Comparison of ENCODE assay signal across 10 mouse cellular contexts in genomic region chr3:89384331-89385076, GRCm38 (mm10). TPM values are rescaled to one million over a fixed set of nuclear protein-coding genes. Genes with fewer than 3 reads are reported as not detected.
DNase-seq lines count a peak whose midpoint lies in the region; ATAC-seq and TF ChIP-seq lines count a peak whose summit lies in the region.
"Had no signal": no experiment of that assay in that cellular context is flagged by ENCODE, and none has a peak within 500 bp of the region (broad histone marks: within the 10 kb centered on the region; RNA-seq: fewer than 3 reads in every experiment).

No protein-coding gene starts in this region.

- no peak for TF ChIP-seq EP300 in ES-Bruce4 (IDR thresholded peaks at IDR 0.05; ENCODE audit: insufficient read depth, low read depth, low read length)

- 38% methylated on average over 12 of the region's 12 CpGs for WGBS in midbrain, embryonic 13.5 days

- H3K27me3 ChIP-seq in ES-Bruce4 (ENCODE audit: control insufficient read depth, insufficient read depth, low read length, poor library complexity, severe bottlenecking): no peaks in the 10 kb centered on the region
- 0 out of 2 replicates have a peak, but pooled peaks cover 3% of the 10 kb centered on the region for H3K27me3 ChIP-seq in midbrain, embryonic 13.5 days

- no peak for ATAC-seq in midbrain, embryonic 13.5 days
- no peak for ATAC-seq in inflammation-experienced regulatory T-cells, adult 6 months
- ATAC-seq: hindbrain, postnatal 0 days had no signal

- H3K36me3 ChIP-seq in ES-Bruce4 (ENCODE audit: control insufficient read depth, insufficient read depth, low read length, poor library complexity, severe bottlenecking): no peaks in the 10 kb centered on the region; the same call in 1 of the 2 replicates
- no peaks in the 10 kb centered on the region for H3K36me3 ChIP-seq in midbrain, embryonic 13.5 days

- no peak overlapping the region for H3K4me3 ChIP-seq in ES-Bruce4 (ENCODE audit: low read depth, low read length)
- H3K4me3 ChIP-seq in midbrain, embryonic 13.5 days (replicated peaks): no peak overlapping the region

- peaks cover 19% of the 10 kb centered on the region for H3K4me1 ChIP-seq in ES-Bruce4 (ENCODE audit: control insufficient read depth, insufficient read depth, low read length)
- H3K4me1 ChIP-seq in midbrain, embryonic 13.5 days (replicated peaks): peaks cover 17% of the 10 kb centered on the region

- no peaks in the 10 kb centered on the region for H3K9me3 ChIP-seq in ES-Bruce4 (replicated peaks; ENCODE audit: control insufficient read depth, insufficient read depth, low read length, poor library complexity, severe bottlenecking)
- H3K9me3 ChIP-seq in midbrain, embryonic 13.5 days: no peaks in the 10 kb centered on the region

- no peak for TF ChIP-seq POLR2A in ES-Bruce4 (IDR thresholded peaks at IDR 0.05; ENCODE audit: insufficient read depth, low read length)
- no peak for TF ChIP-seq POLR2A in brain, embryonic 14.5 days (IDR thresholded peaks at IDR 0.05; ENCODE audit: borderline replicate concordance, extremely low read depth, insufficient read depth, insufficient read length, poor library complexity, severe bottlenecking)

- H3K27ac ChIP-seq in ES-Bruce4 (ENCODE audit: insufficient read depth, low read length): no peak overlapping the region
- H3K27ac ChIP-seq in midbrain, embryonic 13.5 days: no peak overlapping the region
- H3K27ac ChIP-seq: hindbrain, postnatal 0 days had no signal

- peak; percentile 56 to 70 for DNase-seq in lung, adult 18-20 months
- DNase-seq in lung, postnatal 4 days: no peak
- DNase-seq in brain, embryonic 14.5 days (ENCODE audit: low read depth): peak; percentile 14
- DNase-seq in ovary, postnatal 14 days (ENCODE audit: low spot score): no peak
- DNase-seq: right cerebral cortex, adult 18-20 months had no signal

- TF ChIP-seq CTCF in ES-Bruce4 (IDR thresholded peaks at IDR 0.05; ENCODE audit: low read depth, low read length): no peak
- TF ChIP-seq CTCF in brain, embryonic 14.5 days (IDR thresholded peaks at IDR 0.05; ENCODE audit: borderline replicate concordance, extremely low read depth, insufficient read depth, insufficient read length): no peak

- H3K4me2 ChIP-seq in midbrain, embryonic 13.5 days (replicated peaks): no peak overlapping the region

- H3K9ac ChIP-seq in ES-Bruce4 (ENCODE audit: low read depth, poor library complexity, severe bottlenecking): 0 out of 2 replicates have a peak overlapping the region, but pooled peaks have one; percentile 16
- peak overlapping the region; percentile 21; the same call in 1 of the 2 replicates for H3K9ac ChIP-seq in midbrain, embryonic 13.5 days (replicated peaks)

RNA-seq across cellular contexts. Expression of gene Zbtb7b, which starts 10.1 kb away (rescaled TPM):
- 35.1 and 35.7 TPM in 2 replicates for polyA plus RNA-seq in ES-Bruce4 (2011; ENCODE audit: insufficient read depth, insufficient read length, low read depth, missing spikeins)
- polyA plus RNA-seq in brain, embryonic 14.5 days (2012; rRNA removed): 2.4 and 2.8 TPM in 2 replicates
- 0.45 and 0.54 TPM in 2 replicates for polyA plus RNA-seq in midbrain, embryonic 13.5 days (2015; fragmentation: Nextera tagmentation; extraction: Ambion mirVana)
- 10 to 100 TPM; 11.1 to 16.2 (median 11.4) TPM for polyA plus RNA-seq in inflammation-experienced regulatory T-cells, adult 6 months (2017; shearing (Covaris generic))

RNA-seq across cellular contexts. Expression of gene Lenep, which starts 18.1 kb away (rescaled TPM):
- polyA plus RNA-seq in ES-Bruce4 (2011; ENCODE audit: insufficient read depth, insufficient read length, low read depth, missing spikeins): not detected in 2 replicates
- polyA plus RNA-seq in brain, embryonic 14.5 days (2012; rRNA removed): 4.6 and 5.2 TPM in 2 replicates
- polyA plus RNA-seq in midbrain, embryonic 13.5 days (2015; fragmentation: Nextera tagmentation; extraction: Ambion mirVana): 1.5 TPM in 1 of 2 replicates, not detected in the other
- polyA plus RNA-seq in inflammation-experienced regulatory T-cells, adult 6 months (2017; shearing (Covaris generic)): under 1 TPM in 1 of 3 experiments, not detected in 2; 0.38 TPM
- polyA plus RNA-seq: hindbrain, postnatal 0 days had no signal

RNA-seq across cellular contexts. Expression of gene Dcst1, which starts 19.5 kb away (rescaled TPM):
- not detected in 2 replicates for polyA plus RNA-seq in ES-Bruce4 (2011; ENCODE audit: insufficient read depth, insufficient read length, low read depth, missing spikeins)
- 0.04 TPM in 1 of 2 replicates, not detected in the other for polyA plus RNA-seq in brain, embryonic 14.5 days (2012; rRNA removed)
- polyA plus RNA-seq in midbrain, embryonic 13.5 days (2015; fragmentation: Nextera tagmentation; extraction: Ambion mirVana): 0.88 and 0.93 TPM in 2 replicates
- under 1 TPM; 0.40 to 0.88 (median 0.71) TPM for polyA plus RNA-seq in inflammation-experienced regulatory T-cells, adult 6 months (2017; shearing (Covaris generic))
- polyA plus RNA-seq: embryonic facial prominence, embryonic 11.5 days had no signal

RNA-seq across cellular contexts. Expression of gene Dcst2, which starts 22.7 kb away (rescaled TPM):
- polyA plus RNA-seq in ES-Bruce4 (2011; ENCODE audit: insufficient read depth, insufficient read length, low read depth, missing spikeins): 0.25 and 0.29 TPM in 2 replicates
- 0.38 and 0.57 TPM in 2 replicates for polyA plus RNA-seq in brain, embryonic 14.5 days (2012; rRNA removed)
- 0.19 and 0.24 TPM in 2 replicates for polyA plus RNA-seq in midbrain, embryonic 13.5 days (2015; fragmentation: Nextera tagmentation; extraction: Ambion mirVana)
- polyA plus RNA-seq in inflammation-experienced regulatory T-cells, adult 6 months (2017; shearing (Covaris generic)): under 1 TPM in 2 of 3 experiments, not detected in 1; 0.20 to 0.54 TPM

RNA-seq across cellular contexts. Expression of gene Flad1, which starts 27.2 kb away (rescaled TPM):
- polyA plus RNA-seq in ES-Bruce4 (2011; ENCODE audit: insufficient read depth, insufficient read length, low read depth, missing spikeins): 16.5 and 25.1 TPM in 2 replicates
- polyA plus RNA-seq in brain, embryonic 14.5 days (2012; rRNA removed): 39.4 and 53.9 TPM in 2 replicates
- polyA plus RNA-seq in midbrain, embryonic 13.5 days (2015; fragmentation: Nextera tagmentation; extraction: Ambion mirVana): 37.2 and 37.8 TPM in 2 replicates
- 10 to 100 TPM; 43.1 to 63.7 (median 57.5) TPM for polyA plus RNA-seq in inflammation-experienced regulatory T-cells, adult 6 months (2017; shearing (Covaris generic))

Comparison
In these comparisons a context has a peak if more than half of its experiments do, and no peak if none do; other contexts are left out.
1. DNase-seq: peak in lung, adult 18-20 months (2 of 2) and brain, embryonic 14.5 days (single experiment); none in lung, postnatal 4 days (0 of 2) and ovary, postnatal 14 days (single experiment).